Mouse (Mus musculus) A20 (cell line): Measurements from ENCODE around the gene Znfx1.
"Not testable (repeated sequence)": the region's sequence is repeated elsewhere in the genome, so short reads cannot be mapped to it uniquely, and the experiment has no call there.

ENCODE experiments used
- DNase-seq: peaks from one replicate; pipeline ENCODE4 v3.0.0-alpha.2; 2011; ENCODE audit warnings: low read depth, low spot score

Znfx1 gene

GRCm38 (mm10) chr2:167053127-167053844, 9.5 kb downstream of the Znfx1 start:
- no peak for DNase-seq

DNA sequence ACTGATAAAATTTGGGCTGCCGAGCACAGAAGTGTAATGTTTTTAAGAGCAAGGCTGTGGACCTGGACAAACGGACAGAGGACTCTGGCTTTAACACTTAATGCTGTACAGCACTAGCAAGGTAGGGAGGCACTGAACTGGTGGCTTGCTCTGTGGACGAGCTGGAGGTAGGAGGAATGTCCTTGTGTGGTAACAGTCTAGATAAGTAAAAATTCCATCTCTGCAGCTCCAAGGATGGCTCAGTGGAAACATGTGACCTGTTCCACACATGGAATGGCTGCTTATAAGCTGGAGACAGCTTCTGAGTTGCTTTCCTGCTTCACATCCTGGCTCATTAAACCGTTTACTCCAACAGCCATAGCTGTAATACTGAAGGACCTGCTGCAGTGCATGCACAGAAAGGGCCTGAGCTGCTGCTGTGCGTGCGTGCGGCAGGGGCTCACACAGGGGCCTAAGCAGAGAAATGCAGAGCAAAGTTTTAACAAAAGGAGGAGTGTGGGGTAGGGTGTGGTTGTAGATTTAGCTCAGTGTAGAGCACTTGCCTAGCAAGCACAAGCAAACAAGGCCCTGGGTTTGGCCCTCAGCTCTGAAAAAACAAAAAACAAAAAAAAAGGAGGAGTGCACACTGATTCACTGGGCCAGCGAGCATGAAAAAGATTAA, 14.0 kb downstream of the Znfx1 start:
- DNase-seq: no peak

DNA sequence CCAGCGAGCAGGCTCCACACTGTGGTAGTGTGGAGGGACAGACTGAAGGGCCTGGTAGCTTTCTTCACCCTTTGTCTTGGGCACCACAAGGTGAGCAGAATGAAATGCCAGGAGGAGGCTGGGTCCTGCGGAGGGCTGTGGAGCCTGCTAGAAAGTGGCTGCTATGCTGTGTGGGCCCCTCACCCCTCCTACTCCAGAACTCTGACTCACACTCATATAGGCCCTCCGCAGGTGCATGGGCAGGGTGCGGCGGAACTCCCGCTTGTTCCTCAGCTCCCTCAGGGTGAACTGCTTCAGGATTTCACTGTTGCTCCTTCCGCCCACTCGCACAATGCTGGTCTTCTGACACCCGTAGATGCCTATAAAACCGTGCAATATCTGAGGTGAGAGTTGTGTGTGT, 14.6 kb downstream of the Znfx1 start:
- DNase-seq: no peak

- no peak for DNase-seq
Measured at GRCm38 (mm10) chr2:167043400-167044121, 19.3 kb downstream of the Znfx1 start.

- DNase-seq: no peak
Measured at GRCm38 (mm10) chr2:167039386-167039785, 23.4 kb downstream of the Znfx1 start.

GRCm38 (mm10) chr2:167038716-167039115, 24.1 kb downstream of the Znfx1 start:
- DNase-seq: no peak

- no peak for DNase-seq
Measured at GRCm38 (mm10) chr2:167038297-167038696, 24.5 kb downstream of the Znfx1 start.

DNA sequence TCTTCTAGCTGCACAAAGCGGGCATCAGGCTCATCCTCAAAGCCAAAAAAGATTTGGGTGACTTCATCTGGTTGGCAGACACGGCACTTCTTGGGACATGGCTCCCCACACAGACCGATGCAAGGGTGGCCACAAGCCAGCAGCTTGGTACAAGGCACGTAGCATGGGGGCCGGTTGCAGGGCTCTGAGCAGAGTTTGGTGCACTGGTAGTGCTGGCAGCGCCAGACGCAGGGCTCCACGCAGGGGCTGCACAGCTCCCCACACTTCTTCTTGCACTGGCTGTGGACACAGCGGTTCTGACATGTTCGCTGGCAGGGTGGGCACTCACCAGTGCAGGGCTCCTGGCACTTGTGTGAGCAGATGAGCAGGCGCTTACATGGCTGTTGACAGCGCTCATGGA, 25.1 kb downstream of the Znfx1 start:
- no peak for DNase-seq

DNA sequence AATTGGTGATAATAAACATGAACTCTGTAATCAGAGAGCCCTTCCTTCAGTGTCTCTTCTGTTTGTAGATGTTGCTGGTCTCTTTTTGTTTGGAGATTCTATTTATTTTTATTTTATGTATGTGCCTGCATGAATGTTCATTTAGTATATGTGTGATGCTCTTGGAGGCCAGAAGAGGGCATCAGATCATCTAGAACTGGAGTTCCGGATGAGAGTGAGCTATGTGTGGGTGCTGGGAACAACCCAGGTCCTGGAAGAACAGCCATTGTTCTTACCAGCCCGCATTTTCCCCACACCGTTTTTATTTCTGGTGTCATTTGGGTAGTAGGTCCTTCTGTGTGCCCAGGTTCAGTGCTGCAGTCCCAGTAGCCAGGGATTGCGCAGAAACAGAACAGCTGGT, 32.3 kb downstream of the Znfx1 start:
- no peak for DNase-seq

GRCm38 (mm10) chr2:167028553-167028952, 34.3 kb downstream of the Znfx1 start:
- DNase-seq: no peak

DNA sequence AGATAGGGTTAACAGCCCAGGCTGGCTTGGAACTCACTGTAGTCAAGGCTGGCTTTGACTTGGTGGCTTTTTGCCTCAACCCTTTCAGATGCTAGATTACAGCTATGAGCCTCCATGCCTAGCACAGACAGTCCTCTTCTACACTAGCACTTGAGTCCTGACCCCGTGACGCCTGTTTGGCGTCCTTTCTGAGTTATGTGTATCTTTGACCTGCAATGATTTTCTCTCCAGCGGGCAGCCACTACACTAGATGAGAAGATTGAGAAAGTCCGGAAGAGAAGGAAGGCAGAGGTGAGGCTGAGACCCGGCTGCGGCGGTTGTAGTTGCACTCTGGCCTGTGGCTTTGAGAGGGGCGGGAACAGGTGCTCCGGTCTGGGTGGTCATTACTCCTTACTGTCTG, 43.4 kb downstream of the Znfx1 start:
- DNase-seq: no peak

- DNase-seq: no peak
Measured at GRCm38 (mm10) chr2:167015382-167015718, 47.5 kb downstream of the Znfx1 start.

DNA sequence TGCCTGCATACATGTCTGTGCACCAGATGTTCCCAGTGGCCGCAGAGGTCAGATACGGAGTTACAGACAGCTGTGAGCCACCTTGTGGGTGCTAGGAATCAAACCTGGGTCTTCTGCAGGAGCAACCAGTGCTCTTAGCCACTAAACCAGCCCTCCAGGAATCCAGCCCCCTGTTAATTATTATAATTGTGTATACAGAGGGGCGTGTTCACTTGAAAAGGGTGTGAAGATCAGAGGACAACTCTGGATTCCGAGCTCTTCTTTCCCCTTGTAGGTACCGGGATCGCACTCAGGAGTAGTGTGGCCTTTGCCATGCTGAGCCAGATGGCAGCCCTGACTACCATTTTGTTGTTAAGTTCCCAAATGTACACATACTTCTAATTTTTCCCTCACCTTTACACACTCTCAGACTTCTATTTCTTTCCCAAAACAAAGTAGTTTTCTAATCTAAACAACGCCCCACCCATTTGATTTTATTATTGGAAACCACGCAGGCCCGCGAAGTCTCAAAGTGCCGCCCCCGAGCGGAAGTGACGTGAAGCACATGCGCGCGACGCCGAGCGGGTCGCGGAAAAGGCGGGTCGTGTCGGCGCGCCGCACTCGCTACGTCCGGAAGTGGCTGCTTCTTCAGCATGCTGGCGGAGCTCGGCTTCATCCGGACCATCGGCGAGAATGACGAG, 48.0 kb downstream of the Znfx1 start, which contains the start of gene Ddx27:
Gene Ddx27, plus strand, starts transcription at position 492 of the 680 bp plus-strand sequence.
- peak; percentile 96 for DNase-seq

DNA sequence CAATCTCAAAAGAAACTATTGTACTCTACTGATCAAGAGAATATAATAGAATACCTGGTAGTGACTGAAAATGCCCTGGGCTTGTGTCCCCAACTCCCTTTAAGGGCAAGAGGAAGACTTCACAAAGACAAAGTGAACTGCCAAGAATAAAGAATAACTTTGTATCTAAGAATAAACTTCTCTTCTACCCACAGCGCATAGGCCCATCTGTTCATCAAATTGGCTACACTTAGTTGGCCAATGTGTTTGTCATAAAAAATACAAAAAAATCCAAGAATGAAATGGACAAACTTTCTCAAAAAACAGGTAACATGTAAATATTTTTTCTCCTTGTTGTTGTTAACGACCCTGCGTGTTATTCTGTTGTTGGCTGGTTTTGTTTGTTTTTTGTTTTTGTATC, 52.3 kb downstream of the Znfx1 start:
- no peak for DNase-seq

GRCm38 (mm10) chr2:167009483-167009882, 53.3 kb downstream of the Znfx1 start:
- DNase-seq: no peak

DNA sequence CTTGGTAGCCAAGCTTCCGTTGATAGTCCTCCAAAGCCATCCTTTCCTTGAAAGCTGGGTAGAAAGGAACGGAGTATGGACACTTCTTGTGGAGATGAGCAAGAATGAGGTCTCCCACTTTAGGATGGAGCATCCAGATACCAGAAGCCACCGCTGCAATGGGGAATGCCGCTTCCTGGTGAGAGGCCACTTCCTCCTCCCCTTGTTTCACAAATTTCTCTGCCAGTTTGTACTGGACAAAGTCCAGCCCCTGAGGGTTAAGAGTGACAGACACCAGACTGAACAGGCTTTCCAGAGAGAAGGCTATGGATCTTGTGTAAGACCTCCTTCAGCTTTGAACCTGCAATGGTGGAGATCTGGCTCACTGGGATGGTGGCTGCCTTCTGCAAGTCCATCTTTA, 55.2 kb downstream of the Znfx1 start:
- not testable (repeated sequence) for DNase-seq

- peak; percentile 49 for DNase-seq
Measured at GRCm38 (mm10) chr2:167007001-167007491, 55.8 kb downstream of the Znfx1 start.

GRCm38 (mm10) chr2:167006355-167006754, 56.5 kb downstream of the Znfx1 start:
- DNase-seq: no peak

DNA sequence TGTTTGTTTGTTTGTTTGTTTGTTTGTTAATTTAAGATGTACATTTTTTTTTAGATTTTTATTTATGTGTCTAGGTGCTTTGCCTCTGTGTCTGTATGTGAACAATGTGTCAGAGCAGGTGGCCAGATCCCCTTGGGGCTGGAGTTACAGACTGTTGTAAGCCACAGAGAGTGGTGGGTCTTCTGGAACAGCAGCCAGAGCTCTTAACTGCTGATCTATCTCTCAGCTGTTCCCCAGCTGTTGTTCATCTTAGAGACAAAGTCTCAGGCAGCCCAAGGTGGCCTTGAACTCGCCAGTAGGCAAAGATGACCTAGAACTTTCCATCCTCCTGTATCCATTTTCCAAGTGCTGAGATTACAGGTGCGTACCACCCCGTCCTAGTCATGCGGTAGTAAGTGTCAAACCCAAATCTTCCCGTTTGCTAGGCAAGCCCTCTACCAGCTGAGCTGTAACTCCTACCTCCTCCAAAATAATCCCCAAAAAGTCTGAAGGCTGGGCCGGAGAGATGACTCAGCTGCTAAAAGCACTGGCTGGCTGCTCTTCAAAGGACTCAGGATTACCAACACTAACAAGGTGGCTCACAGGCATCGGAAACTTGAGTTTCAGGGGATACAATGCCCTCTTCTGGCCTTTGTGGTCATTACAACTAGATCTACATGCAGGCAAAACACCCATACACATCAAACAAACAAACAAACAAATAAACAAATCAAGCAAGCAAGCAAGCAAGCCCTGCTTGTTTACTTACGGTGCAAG, 58.5 kb downstream of the Znfx1 start:
- DNase-seq: peak; percentile 83

GRCm38 (mm10) chr2:167001486-167001885, 61.3 kb downstream of the Znfx1 start:
- DNase-seq: no peak

GRCm38 (mm10) chr2:166996533-166996894, 66.3 kb downstream of the Znfx1 start:
- DNase-seq: no peak
